Mouse (Mus musculus) heart, embryonic 10.5 days (tissue): ENCODE results near the gene Wnt2b. TPM values are rescaled to one million over a fixed set of nuclear protein-coding genes. Genes with fewer than 3 reads are reported as not detected.

Source experiments
- DNase-seq: peaks from one replicate; pipeline ENCODE4 v3.0.0-alpha.2; 2017; ENCODE audit warnings: low spot score
- H3K27ac ChIP-seq: fragments of 300-500 bp; sonication (generic); 2 replicates; pipeline ENCODE4 v1.5.1; 2016; ENCODE audit warnings: mild to moderate bottlenecking
- H3K27me3 ChIP-seq: fragments of 300-500 bp; sonication (generic); 2 replicates; pipeline ENCODE4 v1.6.1; 2016; ENCODE audit warnings: mild to moderate bottlenecking; ENCODE audit not compliant: poor library complexity, insufficient read depth, severe bottlenecking
- H3K36me3 ChIP-seq: fragments of 300-500 bp; sonication (generic); 2 replicates; pipeline ENCODE4 v1.6.1; 2016; ENCODE audit warnings: mild to moderate bottlenecking, moderate library complexity
- H3K4me1 ChIP-seq: fragments of 300-500 bp; sonication (generic); 2 replicates; pipeline ENCODE4 v1.6.1; 2016; ENCODE audit warnings: mild to moderate bottlenecking
- H3K4me3 ChIP-seq: fragments of 300-500 bp; sonication (generic); 2 replicates; pipeline ENCODE4 v1.5.1; 2016; ENCODE audit warnings: mild to moderate bottlenecking, moderate library complexity
- H3K9me3 ChIP-seq: fragments of 300-500 bp; sonication (generic); 2 replicates; pipeline ENCODE4 v1.6.1; 2016; ENCODE audit warnings: mild to moderate bottlenecking, moderate library complexity
- WGBS: fragments of 180-500 bp; shearing (Covaris S2); methylation state at CpG from one replicate; pipeline ENCODE4 v1.1.7; 2016; 5-methylcytosine and 5-hydroxymethylcytosine counted together
- polyA plus RNA-seq: library from polyadenylated mRNA; unstranded; fragments of >200 nt; fragmentation: Nextera tagmentation; extraction: Ambion mirVana; gene quantifications from 2 replicates; pipeline ENCODE4 v1.2.1, GENCODE M21; 2016

The Wnt2b gene
- polyA plus RNA-seq, 1 experiment from 2014 or later: 1.6 TPM

- Histone ChIP-seq H3K36me3 (peaks cover 32% of the 10 kb centered on the region), H3K27me3 (no peaks in the 10 kb centered on the region), H3K27ac (no peak overlapping the region), H3K4me3 (no peak overlapping the region), H3K9me3 (no peaks in the 10 kb centered on the region), H3K4me1 (no peaks in the 10 kb centered on the region)
- DNase-seq: no peak
- 87% methylated on average over 6 of the region's 6 CpGs for WGBS
Measured at GRCm38 (mm10) chr3:104929385-104929784, 32.3 kb downstream of the Wnt2b start.

GRCm38 (mm10) chr3:104914986-104915385 is 46.7 kb downstream of the Wnt2b start:
- no peaks in the 10 kb centered on the region for H3K4me1 ChIP-seq
- no peak overlapping the region for H3K4me3 ChIP-seq
- no peak for DNase-seq
- H3K36me3 ChIP-seq: peaks cover 25% of the 10 kb centered on the region
- WGBS: 60% methylated on average over 3 of the region's 3 CpGs
- no peaks in the 10 kb centered on the region for H3K9me3 ChIP-seq
- H3K27ac ChIP-seq: no peak overlapping the region
- H3K27me3 ChIP-seq: no peaks in the 10 kb centered on the region

- Histone ChIP-seq H3K36me3 (peaks cover 34% of the 10 kb centered on the region), H3K27ac (no peak overlapping the region), H3K27me3 (no peaks in the 10 kb centered on the region), H3K4me3 (no peak overlapping the region), H3K4me1 (no peaks in the 10 kb centered on the region), H3K9me3 (no peaks in the 10 kb centered on the region)
- DNase-seq: no peak
- 92% methylated on average over 6 of the region's 6 CpGs for WGBS
Measured at GRCm38 (mm10) chr3:104909195-104909594, 52.5 kb downstream of the Wnt2b start.

- Histone ChIP-seq H3K4me3 (no peak overlapping the region), H3K27me3 (no peaks in the 10 kb centered on the region), H3K36me3 (peaks cover 35% of the 10 kb centered on the region), H3K4me1 (no peaks in the 10 kb centered on the region), H3K9me3 (no peaks in the 10 kb centered on the region), H3K27ac (no peak overlapping the region)
- 64% methylated on average over 3 of the region's 3 CpGs for WGBS
- no peak for DNase-seq
Measured at GRCm38 (mm10) chr3:104906007-104906406, 55.7 kb downstream of the Wnt2b start.

GRCm38 (mm10) chr3:104905389-104905788 is 56.3 kb downstream of the Wnt2b start:
- no peaks in the 10 kb centered on the region for H3K4me1 ChIP-seq
- DNase-seq: no peak
- WGBS: 89% methylated on average over 4 of the region's 4 CpGs
- H3K4me3 ChIP-seq: no peak overlapping the region
- H3K9me3 ChIP-seq: no peaks in the 10 kb centered on the region
- H3K27ac ChIP-seq: no peak overlapping the region; the same call in 1 of the 2 replicates
- H3K36me3 ChIP-seq: peaks cover 34% of the 10 kb centered on the region
- H3K27me3 ChIP-seq: no peaks in the 10 kb centered on the region

GRCm38 (mm10) chr3:104901154-104901553 is 60.6 kb downstream of the Wnt2b start:
- no peak for DNase-seq
- H3K27ac ChIP-seq: no peak overlapping the region
- peaks cover 52% of the 10 kb centered on the region for H3K36me3 ChIP-seq
- H3K4me1 ChIP-seq: peaks cover 2% of the 10 kb centered on the region; the same call in 1 of the 2 replicates
- H3K9me3 ChIP-seq: no peaks in the 10 kb centered on the region
- no peaks in the 10 kb centered on the region for H3K27me3 ChIP-seq
- 94% methylated on average over 4 of the region's 4 CpGs for WGBS
- H3K4me3 ChIP-seq: no peak overlapping the region

GRCm38 (mm10) chr3:104896141-104896540 is 65.6 kb downstream of the Wnt2b start:
- 96% methylated on average over 3 of the region's 3 CpGs for WGBS
- no peaks in the 10 kb centered on the region for H3K9me3 ChIP-seq
- H3K4me3 ChIP-seq: no peak overlapping the region
- H3K4me1 ChIP-seq: peaks cover 2% of the 10 kb centered on the region; the same call in 1 of the 2 replicates
- H3K36me3 ChIP-seq: peaks cover 69% of the 10 kb centered on the region
- DNase-seq: no peak
- no peak overlapping the region for H3K27ac ChIP-seq
- no peaks in the 10 kb centered on the region for H3K27me3 ChIP-seq

Other genes starting within 250 kb of the Wnt2b start
- gene Ppm1j, start 180.9 kb downstream of the Wnt2b start, polyA plus RNA-seq: 19.9 and 44.8 TPM in 2 replicates
- gene Fam19a3, start 180.1 kb downstream of the Wnt2b start, polyA plus RNA-seq: 0.70 and 1.4 TPM in 2 replicates
- 243 and 267 TPM in 2 replicates for gene Rhoc, start 173.5 kb downstream of the Wnt2b start, polyA plus RNA-seq
- 42.2 and 54.0 TPM in 2 replicates for gene Mov10, start 143.4 kb downstream of the Wnt2b start, polyA plus RNA-seq
- 27.0 and 32.2 TPM in 2 replicates for gene St7l, start 97.9 kb downstream of the Wnt2b start, polyA plus RNA-seq
- 202 and 217 TPM in 2 replicates for gene Capza1, start 97.4 kb downstream of the Wnt2b start, polyA plus RNA-seq
- 35.9 and 37.4 TPM in 2 replicates for gene Cttnbp2nl, start 91.2 kb upstream of the Wnt2b start, polyA plus RNA-seq
- gene 4930564D02Rik, start 104.9 kb upstream of the Wnt2b start, polyA plus RNA-seq: not detected in 2 replicates